Mouse (Mus musculus): ENCODE results near the gene Gcdh. TPM values are rescaled to one million over a fixed set of nuclear protein-coding genes. Genes with fewer than 3 reads are reported as not detected.
A peak's percentile ranks its signal among the peaks of the same experiment; 100 is the strongest.

Gene Gcdh
- 33.2 and 34.2 TPM in 2 replicates for polyA plus RNA-seq (2015; fragmentation: Nextera tagmentation; extraction: Ambion mirVana)

DNA sequence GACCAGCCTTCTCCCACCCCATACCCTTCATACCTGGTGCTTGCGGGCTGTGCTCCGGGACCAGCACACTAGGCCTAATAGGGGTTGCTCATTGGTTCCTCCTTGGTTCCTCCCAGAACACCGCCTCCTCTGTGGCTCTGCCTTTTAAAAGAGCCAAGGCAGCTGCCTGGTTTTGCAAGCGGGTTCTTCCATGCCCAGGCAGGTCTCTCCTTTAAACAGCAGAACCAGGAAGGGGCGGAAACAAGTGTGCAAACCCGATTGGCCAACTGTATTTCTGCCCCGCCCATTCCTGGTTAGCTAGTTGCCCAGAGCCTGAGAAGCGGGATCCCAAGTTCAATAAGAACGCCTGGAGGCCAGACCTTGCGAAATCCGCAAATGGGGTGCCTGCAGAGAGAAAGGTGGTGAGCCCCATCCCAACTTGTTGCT is at the start of gene Gcdh:
Gcdh (minus strand) TSS at position 213 of the 426 bp plus-strand sequence.
- Histone ChIP-seq H3K9ac (peak within 1 kb of the TSS; percentile 84), H3K9me3 (replicated peaks) (no peaks in the 10 kb centered on the region), H3K36me3 (ENCODE audit: poor library complexity, severe bottlenecking) (peaks cover 25% of the 10 kb centered on the region), H3K4me1 (peaks cover 19% of the 10 kb centered on the region), H3K4me3 (peak within 1 kb of the TSS; percentile 81), H3K27me3 (no peaks in the 10 kb centered on the region), H3K4me2 (peak within 1 kb of the TSS; percentile 92), H3K27ac (peak within 1 kb of the TSS; percentile 44; the same call in 1 of the 2 replicates)
- ATAC-seq = peak; percentile 99
- WGBS = under 1% methylated on average over 11 of the region's 11 CpGs

DNA sequence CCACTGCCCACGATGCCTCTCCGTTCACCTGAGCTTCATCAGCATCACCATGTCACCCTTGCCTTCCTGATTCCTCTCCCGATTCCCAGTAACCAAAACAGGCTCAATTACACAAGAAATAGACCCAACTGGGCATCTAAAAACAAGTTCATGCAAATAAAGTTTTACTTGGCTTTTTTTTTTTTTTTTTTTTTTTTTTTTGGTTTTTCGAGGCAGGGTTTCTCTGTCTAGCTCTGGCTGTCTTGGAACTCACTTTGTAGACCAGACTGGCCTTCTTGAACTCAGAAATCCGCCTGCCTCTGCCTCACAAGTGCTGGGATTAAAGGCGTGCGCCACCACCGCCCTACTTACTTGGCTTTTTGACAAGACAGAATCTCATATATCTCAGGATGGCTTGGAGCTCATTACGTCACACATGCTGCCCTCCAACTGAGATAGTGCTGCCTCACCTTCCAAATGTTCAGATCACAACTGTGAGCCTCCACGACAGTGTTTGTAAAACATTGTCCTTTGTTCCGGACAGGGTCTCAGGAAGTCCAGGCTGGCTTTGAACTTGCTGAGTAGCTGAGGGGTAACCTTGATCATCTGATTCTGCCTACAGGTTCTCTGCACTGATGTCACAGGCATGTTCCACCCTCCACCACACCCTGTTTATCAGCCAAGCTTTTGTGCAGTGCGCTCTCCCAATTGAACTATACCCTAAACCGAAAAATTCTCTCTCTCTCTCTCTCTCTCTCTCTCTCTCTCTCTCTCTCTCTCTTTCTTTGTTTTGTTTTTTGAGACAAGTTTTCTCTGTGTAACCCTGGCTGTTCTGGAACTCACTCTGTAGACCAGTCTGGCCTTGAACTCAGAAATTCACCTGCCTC is 44.1 kb upstream of the Gcdh start:
- Histone ChIP-seq H3K9ac (no peak overlapping the region), H3K27me3 (peaks cover 20% of the 10 kb centered on the region), H3K4me1 (peaks cover 33% of the 10 kb centered on the region), H3K27ac (no peak overlapping the region), H3K4me2 (peak overlapping the region; percentile 80), H3K36me3 (ENCODE audit: poor library complexity, severe bottlenecking) (no peaks in the 10 kb centered on the region), H3K9me3 (replicated peaks) (no peaks in the 10 kb centered on the region), H3K4me3 (peak overlapping the region; percentile 74)
- ATAC-seq = no peak
- WGBS = 66% methylated on average over 13 of the region's 13 CpGs

DNA sequence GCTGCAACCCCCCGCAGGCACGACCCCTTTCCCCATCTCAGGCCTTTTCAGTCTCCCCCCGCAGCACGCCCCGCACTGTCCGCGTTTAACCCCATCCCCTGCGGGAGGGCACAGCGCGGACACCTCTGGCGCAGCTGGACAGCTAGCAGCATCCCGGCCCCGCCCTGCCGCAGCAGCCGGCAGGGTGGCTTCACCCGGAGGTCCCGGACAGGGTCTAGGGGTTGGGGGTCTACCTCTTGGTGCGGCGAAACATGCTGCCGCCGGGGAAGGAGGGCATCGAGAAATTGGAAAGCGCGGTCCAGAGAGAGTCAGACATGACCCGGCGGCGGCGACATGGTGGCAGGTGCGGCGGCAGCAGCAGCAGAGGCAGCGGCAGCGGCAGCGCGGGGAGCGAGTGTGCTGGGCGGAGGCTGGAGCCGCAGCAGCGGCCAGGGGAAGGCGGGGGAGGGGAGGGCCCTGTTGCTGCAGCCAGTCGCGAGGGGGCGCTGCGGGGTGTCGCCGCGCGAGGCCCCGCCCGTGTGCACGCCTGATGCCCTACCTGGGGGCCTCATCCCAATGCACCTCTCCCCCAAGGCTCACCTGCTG is 43.3 kb upstream of the Gcdh start, which contains the start of gene Mast1:
Mast1 (minus strand) TSS at position 398 of the 585 bp plus-strand sequence.
- Histone ChIP-seq H3K4me2 (peak within 1 kb of the TSS; percentile 80), H3K9me3 (replicated peaks) (no peaks in the 10 kb centered on the region), H3K36me3 (ENCODE audit: poor library complexity, severe bottlenecking) (no peaks in the 10 kb centered on the region), H3K27me3 (peaks cover 17% of the 10 kb centered on the region; the same call in 1 of the 2 replicates), H3K4me3 (peak within 1 kb of the TSS; percentile 74), H3K9ac (peak within 1 kb of the TSS; percentile 89), H3K27ac (peak within 1 kb of the TSS; percentile 87), H3K4me1 (peaks cover 33% of the 10 kb centered on the region)
- under 1% methylated on average over 41 of the region's 50 CpGs for WGBS
- peak; percentile 62 for ATAC-seq

DNA sequence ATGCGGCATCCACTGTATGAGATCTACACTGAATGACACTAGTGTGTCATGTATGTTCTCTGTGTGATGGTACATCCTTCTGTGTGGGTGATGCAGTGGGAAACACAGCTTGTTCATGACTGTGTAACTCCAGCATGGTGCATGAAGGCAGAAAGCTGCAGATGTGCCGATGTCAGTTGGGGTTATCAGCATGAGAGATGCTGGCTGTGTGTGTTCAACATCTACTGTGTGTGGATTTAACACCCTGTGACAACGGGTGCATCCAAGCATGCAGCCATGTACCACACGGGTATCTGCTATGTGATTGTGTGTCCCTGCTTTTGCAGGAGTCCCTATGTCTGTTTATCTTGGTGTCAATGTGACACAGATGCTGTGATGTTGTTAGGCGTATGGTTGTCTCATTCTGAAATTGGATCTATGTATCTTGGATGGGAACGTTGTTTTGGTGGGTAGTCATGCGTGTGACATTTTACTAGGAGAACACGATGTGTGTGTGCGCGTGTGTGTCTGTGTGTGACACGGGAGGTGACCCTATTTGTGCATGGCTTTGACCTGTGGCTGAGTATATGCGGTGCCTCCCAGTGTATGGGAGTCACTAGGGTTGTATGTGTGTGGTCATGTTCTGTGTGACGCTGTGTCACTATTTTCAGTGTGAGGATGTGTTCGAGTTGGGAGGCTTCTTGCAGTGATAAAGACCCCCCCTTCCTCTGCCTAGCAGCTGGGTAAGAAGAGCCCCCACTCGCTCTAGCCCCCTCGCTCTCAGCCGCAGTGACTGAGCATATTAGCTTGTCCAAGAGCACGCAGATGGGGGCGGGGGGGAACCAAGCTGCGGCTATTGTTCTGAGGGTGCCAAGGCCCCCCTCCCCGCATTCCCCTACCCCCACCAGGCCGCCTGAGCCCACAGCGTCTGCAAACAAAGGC is 42.6 kb upstream of the Gcdh start:
- H3K27ac ChIP-seq = peak overlapping the region; percentile 87
- H3K9ac ChIP-seq = peak overlapping the region; percentile 89
- peak overlapping the region; percentile 80 for H3K4me2 ChIP-seq
- peak overlapping the region; percentile 74 for H3K4me3 ChIP-seq
- H3K36me3 ChIP-seq (ENCODE audit: poor library complexity, severe bottlenecking) = 0 out of 2 replicates have a peak, but pooled peaks cover 3% of the 10 kb centered on the region
- peaks cover 14% of the 10 kb centered on the region; the same call in 1 of the 2 replicates for H3K27me3 ChIP-seq
- no peaks in the 10 kb centered on the region for H3K9me3 ChIP-seq (replicated peaks)
- peaks cover 33% of the 10 kb centered on the region for H3K4me1 ChIP-seq
- 14% methylated on average over 23 of the region's 23 CpGs for WGBS
- peak; percentile 43 for ATAC-seq

DNA sequence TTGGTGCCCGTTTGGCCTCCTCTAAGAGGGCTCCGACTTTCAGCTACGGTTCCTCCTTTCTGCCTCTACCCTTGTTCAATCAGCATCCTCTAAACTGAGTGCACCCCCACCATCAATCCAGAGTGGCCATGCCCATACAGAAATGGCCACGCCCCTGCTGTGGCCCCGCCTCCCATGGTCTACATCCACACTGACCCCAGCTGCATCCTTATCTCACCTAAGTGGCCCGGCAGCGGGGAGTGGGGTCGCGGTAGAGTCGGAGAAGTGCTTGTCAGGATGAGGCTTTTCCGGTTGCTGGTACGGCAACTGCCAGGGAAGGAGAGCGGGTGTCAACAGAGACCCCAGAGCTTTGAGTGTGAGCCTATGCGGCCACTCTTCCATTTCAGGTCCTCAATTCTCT is 41.8 kb upstream of the Gcdh start:
- Histone ChIP-seq H3K27ac (peak overlapping the region; percentile 87), H3K9ac (peak overlapping the region; percentile 89), H3K36me3 (ENCODE audit: poor library complexity, severe bottlenecking) (peaks cover 6% of the 10 kb centered on the region), H3K27me3 (peaks cover 17% of the 10 kb centered on the region), H3K4me3 (peak overlapping the region; percentile 74), H3K9me3 (replicated peaks) (no peaks in the 10 kb centered on the region), H3K4me2 (peak overlapping the region; percentile 80), H3K4me1 (peaks cover 33% of the 10 kb centered on the region)
- peak; percentile 13; the same call in 1 of the 2 replicates for ATAC-seq
- WGBS = 6% methylated on average over 14 of the region's 14 CpGs

DNA sequence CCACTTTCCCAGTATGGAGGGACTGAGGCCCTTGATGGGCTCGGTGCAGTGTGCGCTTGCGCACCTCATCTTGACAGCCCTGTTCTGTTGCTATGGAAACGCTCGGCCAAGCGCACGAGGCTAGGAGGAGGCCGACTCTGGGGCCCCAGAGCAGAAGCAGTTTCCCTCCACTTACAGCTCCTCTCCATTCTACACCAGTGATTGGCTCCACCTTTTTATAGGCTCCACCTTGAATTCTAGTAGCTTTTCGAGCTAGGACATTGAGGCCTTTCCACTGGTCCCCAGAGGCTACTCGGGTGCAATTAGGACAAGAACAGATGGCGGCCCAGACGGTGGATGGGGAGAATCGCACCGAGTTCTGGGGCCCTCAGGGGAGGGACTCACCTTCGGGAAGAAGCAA is 41.1 kb upstream of the Gcdh start:
- WGBS = 1% methylated on average over 15 of the region's 15 CpGs
- peak overlapping the region; percentile 89; the same call in 1 of the 2 replicates for H3K9ac ChIP-seq
- peak overlapping the region; percentile 87; the same call in 1 of the 2 replicates for H3K27ac ChIP-seq
- H3K4me1 ChIP-seq = peaks cover 33% of the 10 kb centered on the region
- peak overlapping the region; percentile 80 for H3K4me2 ChIP-seq
- peak; percentile 57 for ATAC-seq
- peaks cover 13% of the 10 kb centered on the region for H3K36me3 ChIP-seq (ENCODE audit: poor library complexity, severe bottlenecking)
- H3K4me3 ChIP-seq = peak overlapping the region; percentile 74
- H3K27me3 ChIP-seq = peaks cover 24% of the 10 kb centered on the region
- no peaks in the 10 kb centered on the region for H3K9me3 ChIP-seq (replicated peaks)

DNA sequence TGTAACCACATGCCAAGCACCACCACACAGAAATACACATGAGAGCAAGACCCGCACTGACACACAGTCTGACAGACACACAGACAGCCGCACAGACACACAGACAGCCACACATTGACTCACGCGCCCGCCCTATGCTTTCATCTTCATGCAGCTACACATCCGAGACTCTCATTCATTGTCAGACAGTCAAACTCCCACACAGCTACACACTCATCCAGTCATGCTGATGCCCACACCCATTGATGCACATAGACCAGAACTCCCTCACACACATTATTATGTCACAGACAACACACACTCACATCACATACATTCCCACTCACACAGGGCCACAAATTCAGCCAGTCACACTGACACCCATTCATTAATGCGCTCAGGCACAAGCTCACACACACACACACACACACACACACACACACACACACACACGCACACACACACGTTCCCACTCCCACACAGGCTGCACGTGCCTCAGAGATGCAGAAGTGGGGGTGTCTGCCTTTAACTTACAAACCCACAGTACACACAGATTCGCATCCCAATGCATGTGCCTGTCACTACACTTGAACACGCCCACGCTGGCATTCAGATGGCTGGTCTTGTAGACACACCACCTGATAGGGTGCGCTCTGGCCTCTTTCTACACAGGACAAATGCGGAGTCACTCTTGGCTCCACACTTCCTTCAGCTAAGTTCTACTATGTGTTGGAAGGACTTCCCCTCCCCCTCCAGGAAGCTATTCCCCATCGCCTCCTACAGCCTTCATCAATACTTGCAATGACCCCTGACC is 40.2 kb upstream of the Gcdh start:
- H3K4me3 ChIP-seq = peak overlapping the region; percentile 74
- no peak overlapping the region for H3K27ac ChIP-seq
- no peaks in the 10 kb centered on the region for H3K9me3 ChIP-seq (replicated peaks)
- H3K4me1 ChIP-seq = peaks cover 41% of the 10 kb centered on the region
- no peak overlapping the region for H3K9ac ChIP-seq
- H3K4me2 ChIP-seq = peak overlapping the region; percentile 80
- no peak for ATAC-seq
- WGBS = 86% methylated on average over 16 of the region's 16 CpGs
- peaks cover 30% of the 10 kb centered on the region for H3K27me3 ChIP-seq
- peaks cover 13% of the 10 kb centered on the region for H3K36me3 ChIP-seq (ENCODE audit: poor library complexity, severe bottlenecking)

DNA sequence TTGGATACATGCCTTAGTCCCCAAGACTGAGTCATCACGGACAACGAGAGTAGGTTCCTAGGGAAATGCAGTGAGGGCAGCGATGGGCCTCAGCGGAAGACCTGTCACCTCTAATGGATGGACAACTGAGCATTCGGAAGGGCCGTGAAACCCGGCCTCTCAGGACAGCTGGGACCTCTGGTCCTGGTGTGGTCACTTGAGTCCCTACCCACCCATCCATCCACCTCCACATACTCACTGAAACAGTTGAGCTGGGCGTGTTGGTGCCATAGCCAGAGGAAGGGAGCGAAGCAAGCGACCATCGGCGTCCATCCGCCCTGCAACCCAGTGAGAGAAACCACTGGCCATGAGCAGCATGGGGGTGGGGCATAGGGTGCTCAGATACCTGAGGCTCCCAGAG is 36.9 kb upstream of the Gcdh start:
- H3K4me1 ChIP-seq = peaks cover 36% of the 10 kb centered on the region
- ATAC-seq = no peak

DNA sequence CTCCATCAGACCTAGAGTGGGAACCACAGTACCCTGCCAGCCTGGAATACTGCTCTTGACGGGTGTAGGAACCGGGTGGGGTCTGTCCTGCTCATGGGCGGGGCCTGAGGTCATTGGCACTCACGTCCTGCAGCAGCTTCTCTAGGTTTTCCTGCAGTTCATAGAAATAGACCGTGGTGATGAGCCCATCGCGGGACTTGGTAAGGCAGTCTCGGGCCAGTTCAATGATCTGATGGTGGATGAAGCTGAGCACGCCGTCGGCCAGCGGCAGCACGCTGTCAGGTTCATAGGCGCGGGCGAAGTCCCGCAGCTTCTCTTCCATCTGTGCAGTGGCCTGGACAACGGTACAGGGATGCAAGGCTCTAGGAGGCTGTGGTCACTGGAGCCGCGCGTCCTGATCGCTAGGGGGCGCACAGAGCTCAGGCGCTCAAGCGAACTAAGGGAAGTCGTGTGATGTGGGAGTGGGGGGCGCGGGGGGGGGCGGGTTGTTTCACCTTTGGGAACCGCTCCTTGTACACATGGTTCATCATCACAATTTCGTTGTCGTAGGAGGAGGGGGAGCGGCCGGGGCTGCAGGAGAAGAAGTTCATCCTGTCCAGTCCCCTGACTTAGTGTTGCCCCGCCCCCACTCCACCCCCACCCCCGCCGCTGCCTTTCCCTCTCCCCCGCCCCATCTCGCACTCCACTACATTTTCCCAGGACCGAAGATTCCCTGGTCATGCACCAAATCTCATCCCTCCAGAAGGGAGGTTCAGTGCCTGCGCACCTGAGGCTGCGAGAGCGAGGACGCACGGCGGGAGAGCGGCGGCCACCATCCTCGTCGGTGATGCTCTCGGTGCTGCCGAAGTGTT is 35.0 kb upstream of the Gcdh start:
- 2% methylated on average over 44 of the region's 52 CpGs for WGBS
- H3K36me3 ChIP-seq (ENCODE audit: poor library complexity, severe bottlenecking) = peaks cover 52% of the 10 kb centered on the region
- H3K9me3 ChIP-seq (replicated peaks) = no peaks in the 10 kb centered on the region
- H3K4me1 ChIP-seq = peaks cover 16% of the 10 kb centered on the region
- peak overlapping the region; percentile 66 for H3K4me2 ChIP-seq
- no peak overlapping the region for H3K27ac ChIP-seq
- H3K4me3 ChIP-seq = peak overlapping the region; percentile 39
- H3K9ac ChIP-seq = peak overlapping the region; percentile 54
- peaks cover 21% of the 10 kb centered on the region for H3K27me3 ChIP-seq
- ATAC-seq = peak; percentile 79

More for the DNA sequence above, 36.9 kb upstream of the Gcdh start:
- H3K36me3 ChIP-seq (ENCODE audit: poor library complexity, severe bottlenecking) = peaks cover 36% of the 10 kb centered on the region
- peaks cover 27% of the 10 kb centered on the region for H3K27me3 ChIP-seq
- no peak overlapping the region for H3K4me3 ChIP-seq
- no peak overlapping the region for H3K27ac ChIP-seq
- 91% methylated on average over 13 of the region's 13 CpGs for WGBS
- no peaks in the 10 kb centered on the region for H3K9me3 ChIP-seq (replicated peaks)
- H3K4me2 ChIP-seq = no peak overlapping the region
- H3K9ac ChIP-seq = no peak overlapping the region

DNA sequence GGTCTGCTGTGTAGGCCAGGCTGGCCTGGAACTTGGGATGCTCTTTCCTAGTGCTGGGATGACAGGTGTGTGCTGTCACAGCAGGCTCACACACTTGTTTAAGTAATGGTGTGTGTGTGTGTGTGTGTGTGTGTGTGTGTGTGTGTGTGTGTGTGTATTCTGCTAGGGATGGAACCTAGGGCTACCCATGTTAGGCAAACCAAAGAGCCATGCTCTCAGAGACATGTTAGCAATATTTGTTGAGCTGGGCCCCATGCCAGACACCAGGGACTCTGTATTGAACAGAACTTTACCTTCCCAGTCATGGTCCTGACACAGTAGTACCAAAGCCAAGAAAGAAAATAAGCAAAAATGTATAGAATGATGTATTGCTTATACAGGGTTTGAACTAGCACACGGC is 33.8 kb upstream of the Gcdh start:
- 78% methylated on average over 1 of the region's 1 CpGs for WGBS
- Histone ChIP-seq H3K9me3 (replicated peaks) (no peaks in the 10 kb centered on the region), H3K27me3 (peaks cover 21% of the 10 kb centered on the region), H3K4me1 (peaks cover 15% of the 10 kb centered on the region), H3K36me3 (ENCODE audit: poor library complexity, severe bottlenecking) (peaks cover 59% of the 10 kb centered on the region), H3K9ac (no peak overlapping the region), H3K4me2 (no peak overlapping the region), H3K4me3 (no peak overlapping the region), H3K27ac (no peak overlapping the region)
- no peak for ATAC-seq

Measured in forebrain, embryonic 13.5 days (tissue).